Mouse (Mus musculus): ENCODE measurements around the gene Tmed9.

DNA sequence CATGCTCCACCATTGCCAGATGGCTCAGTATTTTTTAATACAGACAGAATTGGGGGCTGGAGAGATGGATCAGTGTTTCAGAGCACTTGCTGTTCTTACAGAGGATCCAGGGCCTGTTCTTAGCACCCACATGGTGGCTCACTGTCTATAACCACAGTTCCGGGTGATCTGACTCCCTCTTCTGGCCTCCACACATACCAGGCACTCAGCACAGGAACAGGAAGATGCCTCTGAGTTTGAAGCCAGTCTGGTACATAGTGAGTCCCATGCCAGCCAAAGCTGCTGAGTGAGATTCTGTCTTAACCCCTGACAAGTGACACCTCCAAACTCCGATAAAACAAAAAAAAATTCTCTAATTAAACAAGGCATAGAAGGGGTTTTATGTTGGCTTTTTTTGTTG is 46.7 kb downstream of the Tmed9 start:
- TF ChIP-seq CTCF (IDR thresholded peaks at IDR 0.05; ENCODE audit: control insufficient read depth, insufficient read depth, low read length), result no peak
- no peak for TF ChIP-seq POLR2A (IDR thresholded peaks at IDR 0.05; ENCODE audit: borderline replicate concordance, control insufficient read depth, low read depth, low read length)

Measured in bone marrow, adult 2 months (tissue).